8 mouse cellular contexts compared by ENCODE assay signal in the genomic region with DNA sequence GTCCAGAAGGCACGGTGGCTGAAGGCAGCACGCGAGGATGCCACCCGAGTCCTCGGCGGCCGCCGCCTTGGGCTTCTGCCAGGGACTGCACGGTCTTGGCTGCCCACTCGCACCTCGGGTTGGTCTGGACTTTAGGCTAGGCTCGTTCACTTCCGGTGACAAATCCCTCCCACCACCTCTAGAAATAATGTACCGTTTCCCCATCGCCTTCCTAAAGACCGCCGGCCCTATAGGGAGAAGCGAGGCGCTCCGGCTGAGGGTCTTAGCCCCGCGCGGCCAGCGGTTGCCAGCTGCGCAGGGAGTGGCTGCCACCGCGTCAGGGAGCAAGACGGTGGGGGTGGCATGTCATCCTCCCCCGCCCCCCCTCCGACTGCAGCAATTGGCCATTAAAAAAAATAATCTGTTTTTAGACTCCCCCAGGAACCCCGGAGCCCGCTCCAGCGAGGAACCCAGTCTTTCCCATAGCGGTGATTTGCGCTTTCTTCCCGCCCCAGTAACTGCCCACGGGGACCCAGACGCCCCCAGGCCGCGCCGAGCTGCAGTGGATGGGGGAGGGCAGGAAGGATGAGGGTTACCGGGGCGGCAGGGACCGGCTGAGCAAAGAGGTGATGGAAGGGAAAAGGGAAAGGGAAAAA. TPM values are rescaled to one million over a fixed set of nuclear protein-coding genes. Genes with fewer than 3 reads are reported as not detected.
DNase-seq lines count a peak whose midpoint lies in the region; ATAC-seq lines count a peak whose summit lies in the region.

No protein-coding gene starts in this region.

- peak overlapping the region; percentile 97 for H3K27ac ChIP-seq in hindbrain, embryonic 12.5 days

- under 1% methylated on average over 44 of the region's 44 CpGs for WGBS in hindbrain, embryonic 12.5 days

- H3K9ac ChIP-seq in hindbrain, embryonic 12.5 days, result peak overlapping the region; percentile 78

- ATAC-seq in hindbrain, embryonic 12.5 days (ENCODE audit: low FRiP score), result peak; percentile 72

- peak overlapping the region; percentile 94 for H3K4me3 ChIP-seq in hindbrain, embryonic 12.5 days

- peak; percentile 91 for DNase-seq in NIH3T3 (ENCODE audit: low read depth)
- DNase-seq in cerebellum, postnatal 14 days, result peak; percentile 96
- DNase-seq in frontal cortex, postnatal 10 days (ENCODE audit: low spot score in 2 of 2), result peak; percentile 72 to 74
- DNase-seq in layer of hippocampus, postnatal 36 days, result peak; percentile 70 to 73
- DNase-seq in lung, postnatal 14 days, result peak; percentile 81
- peak; percentile 79 for DNase-seq in ovary, postnatal 36 days (ENCODE audit: low spot score)
- peak; percentile 73 for DNase-seq in thymus, postnatal 14 days

- H3K4me2 ChIP-seq in hindbrain, embryonic 12.5 days (replicated peaks), result peak overlapping the region; percentile 87

- no peaks in the 10 kb centered on the region for H3K9me3 ChIP-seq in hindbrain, embryonic 12.5 days (replicated peaks)

- no peaks in the 10 kb centered on the region for H3K27me3 ChIP-seq in hindbrain, embryonic 12.5 days

- H3K36me3 ChIP-seq in hindbrain, embryonic 12.5 days, result peaks cover 7% of the 10 kb centered on the region; the same call in 1 of the 2 replicates

- H3K4me1 ChIP-seq in hindbrain, embryonic 12.5 days, result peaks cover 39% of the 10 kb centered on the region

RNA-seq across cellular contexts. Expression of a gene that starts 0.9 kb away (rescaled TPM):
- 74.5 and 82.9 TPM in 2 replicates for polyA plus RNA-seq in hindbrain, embryonic 12.5 days (2016; fragmentation: Nextera tagmentation; extraction: Ambion mirVana)
- total RNA-seq in layer of hippocampus, postnatal 36 days (2021), result 10 to 100 TPM; 29.0 to 32.8 TPM

RNA-seq across cellular contexts. Expression of a gene that starts 20.7 kb away (rescaled TPM):
- polyA plus RNA-seq in hindbrain, embryonic 12.5 days (2016; fragmentation: Nextera tagmentation; extraction: Ambion mirVana), result not detected in 2 replicates
- total RNA-seq in layer of hippocampus, postnatal 36 days (2021), result not detected

RNA-seq across cellular contexts. Expression of a gene that starts 31.3 kb away (rescaled TPM):
- 7.6 and 8.1 TPM in 2 replicates for polyA plus RNA-seq in hindbrain, embryonic 12.5 days (2016; fragmentation: Nextera tagmentation; extraction: Ambion mirVana)
- 10 to 100 TPM; 48.2 to 62.2 TPM for total RNA-seq in layer of hippocampus, postnatal 36 days (2021)

Comparison
In these comparisons a context has a peak if more than half of its experiments do, and no peak if none do; other contexts are left out.
1. Peak in every context shown above with its lines: DNase-seq, ATAC-seq, H3K4me3 ChIP-seq and H3K27ac ChIP-seq.